Mouse (Mus musculus) megakaryocyte, embryonic 14.5 days (primary cell): ENCODE results near the gene Rab4b. TPM values are rescaled to one million over a fixed set of nuclear protein-coding genes. Genes with fewer than 3 reads are reported as not detected.

ENCODE experiments used
- H3K27me3 ChIP-seq: replicated peaks from 2 replicates; pipeline ENCODE3; 2012; ENCODE audit warnings: inconsistent platforms
- H3K36me3 ChIP-seq: replicated peaks from 2 replicates; pipeline ENCODE3; 2012; ENCODE audit warnings: low read length, inconsistent platforms, mixed read lengths
- H3K4me1 ChIP-seq: 2 replicates; pipeline ENCODE4 v1.6.1; 2012; ENCODE audit warnings: inconsistent platforms
- H3K4me3 ChIP-seq: replicated peaks from 2 replicates; pipeline ENCODE3; 2012; ENCODE audit warnings: moderate library complexity, mild to moderate bottlenecking, inconsistent platforms
- H3K9me3 ChIP-seq: 2 replicates; pipeline ENCODE4 v1.6.1; 2012; ENCODE audit warnings: inconsistent platforms
- FLI1 ChIP-seq: IDR thresholded peaks from 2 replicates; pipeline ENCODE4 v1.6.1; 2012; ENCODE audit warnings: low read length, inconsistent platforms, mixed read lengths
- GATA1 ChIP-seq: IDR thresholded peaks from 3 replicates; pipeline ENCODE4 v1.6.1; 2012; ENCODE audit warnings: mixed read lengths, low read length, inconsistent platforms, borderline replicate concordance
- polyA plus RNA-seq: library from polyadenylated mRNA; stranded (reverse); fragments of >175 nt; gene quantifications from 2 replicates; pipeline ENCODE4 v1.2.3, GENCODE M21; 2012; ENCODE audit warnings: low replicate concordance; ENCODE audit not compliant: insufficient read depth

Gene Rab4b
- polyA plus RNA-seq, 1 experiment, result 700 TPM

DNA sequence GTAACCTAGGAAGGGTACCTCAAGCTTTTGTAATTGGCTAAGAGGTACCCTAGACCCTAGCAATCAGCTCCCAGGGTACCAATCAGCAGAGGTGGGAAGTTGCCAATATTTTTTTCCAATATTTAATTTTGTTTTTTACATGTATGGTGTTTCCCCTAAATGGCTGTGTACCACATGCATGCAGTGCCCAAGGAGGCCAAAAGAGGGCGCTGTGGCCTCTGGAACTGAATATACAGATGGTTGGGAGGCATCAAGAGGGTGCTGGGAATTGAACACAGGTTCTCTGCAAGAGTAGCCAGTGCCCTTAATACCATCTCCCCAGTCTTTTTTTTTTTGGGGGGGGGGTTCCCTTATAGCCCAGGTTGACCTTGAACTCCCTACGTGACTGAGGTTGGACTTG is 47.3 kb downstream of the Rab4b start:
- Histone ChIP-seq H3K36me3 (no peaks in the 10 kb centered on the region), H3K27me3 (peaks cover 6% of the 10 kb centered on the region), H3K9me3 (no peaks in the 10 kb centered on the region; the same call in 1 of the 2 replicates), H3K4me1 (peaks cover 5% of the 10 kb centered on the region; the same call in 1 of the 2 replicates), H3K4me3 (no peak overlapping the region)
- no peak for TF ChIP-seq GATA1

DNA sequence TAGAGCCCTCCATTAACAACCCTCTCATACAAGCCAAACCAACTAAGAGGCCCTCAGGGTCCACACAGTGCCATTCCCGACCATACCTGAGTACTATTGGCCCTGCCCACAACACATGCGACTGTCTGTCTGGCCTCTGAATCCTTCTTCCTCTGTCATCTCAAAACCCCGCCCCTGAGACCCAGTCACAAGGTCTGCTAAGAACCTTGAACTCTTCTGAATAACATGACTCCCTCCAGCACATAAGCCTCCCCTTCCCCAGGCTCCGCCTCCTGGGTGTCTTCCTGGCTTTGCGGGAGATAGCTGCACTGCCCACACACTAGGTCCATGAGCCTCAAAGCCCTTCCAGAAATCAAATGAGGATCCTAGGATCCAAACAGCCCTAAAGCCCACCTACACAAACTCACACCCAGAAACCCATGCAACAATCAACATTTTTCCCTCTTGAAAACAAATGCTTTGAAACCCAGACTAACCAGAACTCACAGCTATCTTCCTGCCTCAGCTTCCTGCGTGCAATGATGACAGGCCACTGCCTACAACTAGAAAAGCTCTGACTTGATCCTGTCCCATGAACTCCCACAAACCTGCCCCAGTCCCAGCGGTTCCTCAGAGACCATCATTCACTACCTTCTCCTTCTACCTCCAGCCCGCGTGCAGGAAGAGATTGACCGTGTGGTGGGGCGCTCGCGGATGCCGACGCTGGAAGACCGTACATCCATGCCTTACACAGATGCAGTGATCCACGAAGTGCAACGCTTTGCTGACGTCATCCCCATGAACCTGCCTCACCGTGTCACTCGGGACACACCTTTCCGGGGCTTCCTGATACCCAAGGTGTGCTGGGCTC is 48.0 kb downstream of the Rab4b start:
- no peak for TF ChIP-seq GATA1
- no peak for TF ChIP-seq FLI1
- Histone ChIP-seq H3K9me3 (no peaks in the 10 kb centered on the region; the same call in 1 of the 2 replicates), H3K4me1 (peaks cover 5% of the 10 kb centered on the region; the same call in 1 of the 2 replicates), H3K4me3 (no peak overlapping the region), H3K27me3 (peaks cover 6% of the 10 kb centered on the region), H3K36me3 (no peaks in the 10 kb centered on the region)

DNA sequence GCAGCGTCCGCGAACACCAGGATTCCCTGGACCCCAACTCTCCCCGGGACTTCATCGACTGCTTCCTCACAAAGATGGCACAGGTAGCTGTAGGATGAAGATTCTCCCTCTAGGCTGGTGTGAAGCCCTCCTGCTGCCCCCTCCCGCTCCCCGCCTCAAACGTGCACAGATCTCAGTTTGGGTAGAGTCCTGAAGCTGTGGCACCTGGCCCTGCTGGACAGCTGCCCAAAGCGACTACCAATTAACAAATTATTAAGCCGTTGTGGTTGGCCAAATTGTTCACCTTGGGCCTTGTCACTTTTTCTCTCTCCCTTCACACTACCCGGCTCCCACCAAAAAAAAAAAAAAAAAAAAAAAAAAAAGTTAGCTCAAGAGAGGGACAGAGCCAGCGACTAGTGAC is 48.9 kb downstream of the Rab4b start:
- Histone ChIP-seq H3K36me3 (no peaks in the 10 kb centered on the region), H3K4me1 (peaks cover 5% of the 10 kb centered on the region; the same call in 1 of the 2 replicates), H3K27me3 (peaks cover 6% of the 10 kb centered on the region), H3K9me3 (no peaks in the 10 kb centered on the region; the same call in 1 of the 2 replicates), H3K4me3 (no peak overlapping the region)
- TF ChIP-seq FLI1 (no peak), GATA1 (no peak)

DNA sequence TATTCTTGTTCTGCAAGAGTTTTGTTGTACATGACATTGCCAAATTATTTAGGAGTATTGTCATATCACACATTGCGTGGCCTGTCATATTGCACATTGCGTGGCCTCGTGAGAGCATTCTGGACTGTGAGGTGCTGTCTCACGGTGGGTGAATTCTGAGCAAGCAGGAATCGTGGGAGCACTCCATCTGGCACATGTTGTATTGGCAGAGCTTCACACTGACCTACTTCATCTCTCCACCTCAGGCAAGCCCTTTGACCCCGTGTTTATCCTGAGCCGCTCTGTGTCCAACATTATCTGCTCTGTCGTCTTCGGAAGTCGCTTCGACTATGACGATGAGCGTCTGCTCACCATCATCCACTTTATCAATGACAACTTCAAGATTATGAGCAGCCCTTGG is 49.8 kb downstream of the Rab4b start:
- H3K36me3 ChIP-seq, result no peaks in the 10 kb centered on the region
- no peak for TF ChIP-seq GATA1
- TF ChIP-seq FLI1, result no peak
- peaks cover 6% of the 10 kb centered on the region for H3K27me3 ChIP-seq
- peaks cover 5% of the 10 kb centered on the region; the same call in 1 of the 2 replicates for H3K4me1 ChIP-seq
- no peaks in the 10 kb centered on the region; the same call in 1 of the 2 replicates for H3K9me3 ChIP-seq
- H3K4me3 ChIP-seq, result no peak overlapping the region

DNA sequence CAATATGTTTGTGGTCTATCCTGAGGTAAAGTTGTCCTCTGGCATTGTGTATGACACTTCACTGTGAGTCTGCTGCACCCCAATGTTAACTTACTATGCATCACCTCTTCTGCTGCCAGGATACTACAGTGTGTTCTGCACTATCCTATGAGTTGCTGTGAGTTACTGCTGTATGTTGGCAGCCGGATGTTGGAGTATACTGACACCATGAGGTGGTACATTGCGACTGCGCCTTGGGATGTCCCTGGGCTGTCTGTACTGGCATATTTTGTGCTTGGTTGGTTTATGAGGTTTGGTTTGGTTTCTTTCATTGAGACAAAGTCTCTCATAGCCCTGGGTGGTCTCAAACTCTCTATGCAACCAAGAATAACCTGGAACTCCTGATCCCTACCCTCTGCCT is 50.5 kb downstream of the Rab4b start:
- Histone ChIP-seq H3K36me3 (no peaks in the 10 kb centered on the region), H3K9me3 (no peaks in the 10 kb centered on the region; the same call in 1 of the 2 replicates), H3K4me3 (no peak overlapping the region), H3K27me3 (peaks cover 4% of the 10 kb centered on the region), H3K4me1 (peaks cover 5% of the 10 kb centered on the region; the same call in 1 of the 2 replicates)
- TF ChIP-seq GATA1, result no peak
- TF ChIP-seq FLI1, result no peak

DNA sequence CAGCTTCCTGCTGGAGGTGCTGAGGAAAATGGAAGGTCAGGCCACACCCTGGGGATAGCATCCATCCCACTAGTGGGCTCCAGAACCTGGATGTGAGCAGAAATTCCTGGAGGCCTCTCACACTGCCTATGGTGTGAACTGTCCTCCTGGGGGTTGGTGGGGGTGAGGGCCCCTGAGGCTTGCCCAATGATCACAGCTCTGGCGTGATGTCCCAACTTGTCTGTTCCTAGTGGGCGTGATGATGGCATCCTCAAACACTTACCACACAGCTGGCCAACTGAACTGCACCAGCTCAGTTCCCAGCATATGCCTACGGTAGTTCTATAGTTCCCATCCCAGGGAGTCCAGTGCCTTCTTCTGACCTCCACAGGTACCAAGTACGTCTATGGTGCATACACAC is 53.7 kb downstream of the Rab4b start:
- no peak overlapping the region for H3K4me3 ChIP-seq
- H3K4me1 ChIP-seq, result no peaks in the 10 kb centered on the region
- H3K9me3 ChIP-seq, result no peaks in the 10 kb centered on the region
- H3K36me3 ChIP-seq, result no peaks in the 10 kb centered on the region
- H3K27me3 ChIP-seq, result peaks cover 4% of the 10 kb centered on the region
- TF ChIP-seq FLI1, result no peak
- TF ChIP-seq GATA1, result no peak

DNA sequence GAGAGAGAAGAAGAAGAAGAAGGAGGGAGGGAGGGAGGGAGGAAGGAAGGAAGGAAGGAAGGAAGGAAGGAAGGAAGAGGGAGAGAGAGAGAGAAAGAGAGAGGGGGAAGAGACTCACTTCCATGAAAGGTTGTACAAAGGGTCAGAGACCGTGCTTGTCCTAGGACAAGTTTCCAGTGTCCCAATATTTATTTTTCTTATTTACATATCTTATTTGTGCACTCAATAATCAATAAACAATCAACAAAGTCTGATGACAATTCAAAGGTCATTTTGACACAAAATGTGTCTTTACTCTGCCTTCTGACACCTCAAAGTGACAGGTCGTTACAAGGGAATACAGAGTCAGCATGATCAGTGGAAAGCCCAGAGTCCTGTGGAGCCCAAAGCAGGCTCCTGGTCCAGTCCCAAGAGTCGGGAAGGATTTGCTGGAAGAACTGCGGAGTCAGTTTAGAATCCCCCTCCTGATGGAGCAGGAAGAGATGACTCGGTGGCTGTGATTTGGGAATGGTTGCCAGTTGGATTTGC is 54.3 kb downstream of the Rab4b start:
- Histone ChIP-seq H3K27me3 (peaks cover 4% of the 10 kb centered on the region), H3K36me3 (no peaks in the 10 kb centered on the region), H3K4me1 (no peaks in the 10 kb centered on the region), H3K9me3 (no peaks in the 10 kb centered on the region), H3K4me3 (no peak overlapping the region)
- TF ChIP-seq GATA1, result no peak
- no peak for TF ChIP-seq FLI1

DNA sequence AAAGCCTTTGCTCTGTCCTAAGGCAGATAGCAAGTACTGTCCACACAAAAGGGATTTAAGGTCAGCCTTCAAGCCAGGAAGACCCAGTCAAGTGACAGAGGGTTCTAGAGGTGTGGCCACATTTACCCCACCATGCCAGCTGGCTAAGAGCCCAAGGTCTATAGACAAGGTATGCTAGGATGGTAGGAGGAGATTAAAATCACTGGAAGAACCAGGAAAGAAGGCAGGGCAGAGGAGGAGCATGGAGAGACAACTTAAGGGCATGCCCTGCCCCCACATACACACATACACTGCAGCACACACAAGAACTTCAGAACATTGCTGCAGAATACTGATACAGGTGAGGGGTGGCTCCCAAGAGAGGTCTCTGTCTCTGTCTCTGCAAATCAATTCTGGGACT is 59.0 kb downstream of the Rab4b start, which contains the start of gene Cyp2f2:
Gene Cyp2f2, plus strand, starts transcription at position 234 of the 400 bp plus-strand sequence.
- no peaks in the 10 kb centered on the region for H3K9me3 ChIP-seq
- H3K36me3 ChIP-seq, result no peaks in the 10 kb centered on the region
- TF ChIP-seq FLI1 (no peak), GATA1 (no peak)
- H3K4me1 ChIP-seq, result no peaks in the 10 kb centered on the region
- peaks cover 2% of the 10 kb centered on the region for H3K27me3 ChIP-seq
- H3K4me3 ChIP-seq, result no peak within 1 kb of the TSS

Other genes with a start within 250 kb of the Rab4b start
- not detected in 2 replicates for gene Cyp2a22, start 239.5 kb downstream of the Rab4b start, polyA plus RNA-seq
- not detected in 2 replicates for gene Cyp2a12, start 149.8 kb downstream of the Rab4b start, polyA plus RNA-seq
- gene Cyp2f2, start 59.0 kb downstream of the Rab4b start, polyA plus RNA-seq, result not detected in 2 replicates
- not detected in 2 replicates for gene Cyp2t4, start 25.2 kb downstream of the Rab4b start, polyA plus RNA-seq
- 75.2 and 107 TPM in 2 replicates for gene Egln2, start 12.1 kb downstream of the Rab4b start, polyA plus RNA-seq
- not detected in 2 replicates for gene Gm21983, start 2.2 kb upstream of the Rab4b start, polyA plus RNA-seq
- not detected in 2 replicates for gene Mia, start 2.3 kb upstream of the Rab4b start, polyA plus RNA-seq
- 1.0 and 2.3 TPM in 2 replicates for gene BC024978, start 16.9 kb upstream of the Rab4b start, polyA plus RNA-seq
- gene Snrpa, start 17.4 kb upstream of the Rab4b start, polyA plus RNA-seq, result 467 and 2,125 TPM in 2 replicates
- 1.0 and 3.0 TPM in 2 replicates for gene Itpkc, start 49.8 kb upstream of the Rab4b start, polyA plus RNA-seq
- 45.5 and 46.3 TPM in 2 replicates for gene Coq8b, start 54.1 kb upstream of the Rab4b start, polyA plus RNA-seq
- gene Numbl, start 79.5 kb upstream of the Rab4b start, polyA plus RNA-seq, result 2.0 and 2.4 TPM in 2 replicates
- 0.28 TPM in 1 of 2 replicates, not detected in the other for gene Ltbp4, start 158.8 kb upstream of the Rab4b start, polyA plus RNA-seq
- gene Shkbp1, start 177.1 kb upstream of the Rab4b start, polyA plus RNA-seq, result 214 and 344 TPM in 2 replicates
- 1.4 and 7.6 TPM in 2 replicates for gene Gm20479, start 178.5 kb upstream of the Rab4b start, polyA plus RNA-seq